In genomic region chr17:72293267-72293580, GRCm38 (mm10) we compare ENCODE assay signal across 12 mouse cellular contexts.
"Had no signal": no experiment of that assay in that cellular context is flagged by ENCODE, and none has a peak within 500 bp of the region (broad histone marks: within the 10 kb centered on the region; RNA-seq: fewer than 3 reads in every experiment).

No protein-coding gene starts in this region.

- H3K27ac ChIP-seq: kidney, embryonic 15.5 days; liver, embryonic 15.5 days; midbrain, embryonic 13.5 days; stomach, embryonic 15.5 days had no signal

- H3K4me1 ChIP-seq: kidney, embryonic 15.5 days; liver, embryonic 15.5 days; midbrain, embryonic 13.5 days; stomach, embryonic 15.5 days had no signal

- H3K4me3 ChIP-seq: kidney, embryonic 15.5 days; liver, embryonic 15.5 days; midbrain, embryonic 13.5 days; stomach, embryonic 15.5 days had no signal

- DNase-seq: kidney, adult 2 months; kidney, postnatal 14 days; left cerebral cortex, postnatal 4 days; lung, adult 2 months; lung, postnatal 36 days; right cerebral cortex, postnatal 14 days; thymus, adult 2 months; thymus, postnatal 25 days had no signal

- H3K27me3 ChIP-seq: kidney, embryonic 15.5 days; liver, embryonic 15.5 days; midbrain, embryonic 13.5 days; stomach, embryonic 15.5 days had no signal

- H3K36me3 ChIP-seq: kidney, embryonic 15.5 days; liver, embryonic 15.5 days; midbrain, embryonic 13.5 days; stomach, embryonic 15.5 days had no signal

- H3K9me3 ChIP-seq: kidney, embryonic 15.5 days; liver, embryonic 15.5 days; midbrain, embryonic 13.5 days; stomach, embryonic 15.5 days had no signal
